Mouse (Mus musculus) heart, embryonic 13.5 days (tissue): ENCODE measurements around the gene Aoc1. TPM values are rescaled to one million over a fixed set of nuclear protein-coding genes. Genes with fewer than 3 reads are reported as not detected.

Experiments
- ATAC-seq: fragments of 200-750 bp; cut with Nextera tagmentation; 2 replicates; pipeline ENCODE4 v1.8.0; 2017; ENCODE audit warnings: moderate TSS enrichment; ENCODE audit not compliant: insufficient number of reproducible peaks, low FRiP score, low TSS enrichment; ENCODE audit errors: extremely low read depth
- H3K27ac ChIP-seq: fragments of 300-500 bp; sonication (generic); replicated peaks from 2 replicates; pipeline ENCODE4 v1.5.1; 2015; ENCODE audit warnings: moderate library complexity, mild to moderate bottlenecking, inconsistent platforms
- H3K27me3 ChIP-seq: fragments of 300-500 bp; sonication (generic); replicated peaks from 2 replicates; pipeline ENCODE4 v1.6.1; 2015; ENCODE audit warnings: mild to moderate bottlenecking, inconsistent platforms
- H3K36me3 ChIP-seq: fragments of 300-500 bp; sonication (generic); 2 replicates; pipeline ENCODE4 v1.6.1; 2015; ENCODE audit warnings: mild to moderate bottlenecking, inconsistent platforms
- H3K4me1 ChIP-seq: fragments of 300-500 bp; sonication (generic); 2 replicates; pipeline ENCODE4 v1.6.1; 2015; ENCODE audit warnings: inconsistent platforms
- H3K4me2 ChIP-seq: fragments of 300-500 bp; sonication (generic); 2 replicates; pipeline ENCODE4 v1.6.1; 2015; ENCODE audit warnings: inconsistent platforms, mild to moderate bottlenecking, moderate library complexity
- H3K4me3 ChIP-seq: fragments of 300-500 bp; sonication (generic); 2 replicates; pipeline ENCODE4 v1.5.1; 2015; ENCODE audit warnings: moderate library complexity, mild to moderate bottlenecking, inconsistent platforms
- H3K9ac ChIP-seq: fragments of 300-500 bp; sonication (generic); 2 replicates; pipeline ENCODE4 v1.6.1; 2015; ENCODE audit warnings: inconsistent platforms, mild to moderate bottlenecking, moderate library complexity
- H3K9me3 ChIP-seq: fragments of 300-500 bp; sonication (generic); 2 replicates; pipeline ENCODE4 v1.6.1; 2016; ENCODE audit warnings: inconsistent platforms
- WGBS: fragments of 180-500 bp; shearing (Covaris S2); methylation state at CpG from one replicate; pipeline ENCODE4 v1.1.7; 2015; ENCODE audit warnings: mixed read lengths; 5-methylcytosine and 5-hydroxymethylcytosine counted together
- polyA plus RNA-seq: library from polyadenylated mRNA; unstranded; fragments of >200 nt; fragmentation: Nextera tagmentation; extraction: Ambion mirVana; gene quantifications from 2 replicates; pipeline ENCODE4 v1.2.1, GENCODE M21; 2015

Gene Aoc1
- not detected in 2 replicates for polyA plus RNA-seq

DNA sequence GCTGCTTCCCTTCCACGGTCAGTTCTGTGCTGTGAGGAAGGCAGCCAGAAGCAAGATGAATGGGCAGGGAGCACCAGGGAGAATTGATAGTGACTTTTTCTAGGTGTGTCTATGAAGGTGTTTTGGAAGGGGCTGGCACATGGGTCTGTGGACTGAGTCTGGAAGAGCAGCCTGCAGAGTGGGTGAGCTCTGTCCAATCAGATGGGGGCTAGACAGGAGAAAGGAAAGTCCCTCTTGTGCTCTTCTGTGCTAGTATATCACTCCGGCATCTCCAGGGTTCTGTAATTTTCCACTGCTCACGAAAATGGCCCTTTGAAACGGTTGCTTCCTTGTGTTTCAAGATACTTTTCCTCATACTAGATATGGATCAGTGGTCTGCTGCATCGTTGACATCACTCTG, at the start of gene Aoc1:
Gene Aoc1, plus strand, starts transcription at position 301 of the 400 bp plus-strand sequence.
- ATAC-seq: no peak
- H3K27ac ChIP-seq: no peak within 1 kb of the TSS

DNA sequence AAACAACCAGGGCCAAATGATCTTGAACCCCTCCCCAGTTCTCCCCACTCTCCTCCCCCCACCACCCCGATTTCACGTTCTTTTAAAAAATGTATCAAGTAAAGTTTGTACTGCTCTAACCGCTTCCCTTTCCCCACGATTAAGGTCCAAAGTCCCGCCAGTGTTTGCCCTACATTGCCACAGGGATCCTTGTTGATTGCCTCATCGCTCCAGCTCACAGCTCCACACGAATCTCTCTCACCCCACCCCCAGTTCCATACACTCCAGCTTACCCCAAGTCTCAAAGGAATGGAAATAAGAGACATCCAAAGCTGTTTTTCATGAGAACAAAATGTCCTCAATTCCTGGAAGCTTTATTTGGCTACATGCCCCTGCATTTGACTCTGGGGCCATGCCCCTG, 47.7 kb upstream of the Aoc1 start:
- 60% methylated on average over 7 of the region's 7 CpGs for WGBS
- Histone ChIP-seq H3K4me2 (no peak overlapping the region), H3K27ac (no peak overlapping the region), H3K27me3 (no peaks in the 10 kb centered on the region), H3K4me3 (no peak overlapping the region), H3K4me1 (peaks cover 13% of the 10 kb centered on the region), H3K36me3 (no peaks in the 10 kb centered on the region), H3K9ac (no peak overlapping the region), H3K9me3 (no peaks in the 10 kb centered on the region)
- ATAC-seq: no peak

More for the DNA sequence above, at the start of gene Aoc1:
- Histone ChIP-seq H3K4me2 (no peak within 1 kb of the TSS), H3K9me3 (no peaks in the 10 kb centered on the region), H3K4me1 (no peaks in the 10 kb centered on the region), H3K36me3 (no peaks in the 10 kb centered on the region), H3K9ac (no peak within 1 kb of the TSS), H3K4me3 (no peak within 1 kb of the TSS), H3K27me3 (no peaks in the 10 kb centered on the region)
- 73% methylated on average over 5 of the region's 5 CpGs for whole genome bisulfite sequencing

DNA sequence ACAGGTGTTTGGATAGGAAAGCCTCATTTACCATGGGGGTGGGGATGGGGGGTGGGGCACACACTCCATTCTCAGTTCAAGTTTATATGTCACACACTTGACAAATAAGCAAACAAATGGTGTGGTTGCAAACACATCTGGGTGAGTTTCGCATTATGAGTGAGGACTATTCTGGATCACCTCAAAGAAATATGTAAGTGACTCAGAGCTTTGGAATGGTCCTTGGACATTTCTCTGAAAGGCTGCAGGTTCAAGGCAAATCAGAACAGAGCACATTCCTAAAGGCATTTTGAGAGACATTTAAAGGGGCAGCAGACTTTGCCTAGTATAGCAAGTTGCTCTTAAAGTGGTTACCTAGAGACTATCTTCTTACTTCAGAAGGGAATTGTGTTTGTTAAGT, 43.7 kb upstream of the Aoc1 start:
- no peak overlapping the region for H3K9ac ChIP-seq
- no peak for ATAC-seq
- no peak overlapping the region for H3K4me2 ChIP-seq
- H3K4me3 ChIP-seq: no peak overlapping the region
- H3K27ac ChIP-seq: no peak overlapping the region
- H3K36me3 ChIP-seq: peaks cover 24% of the 10 kb centered on the region
- H3K9me3 ChIP-seq: peaks cover 8% of the 10 kb centered on the region; the same call in 1 of the 2 replicates
- peaks cover 13% of the 10 kb centered on the region for H3K4me1 ChIP-seq
- 33% methylated on average over 1 of the region's 1 CpGs for WGBS
- H3K27me3 ChIP-seq: no peaks in the 10 kb centered on the region

DNA sequence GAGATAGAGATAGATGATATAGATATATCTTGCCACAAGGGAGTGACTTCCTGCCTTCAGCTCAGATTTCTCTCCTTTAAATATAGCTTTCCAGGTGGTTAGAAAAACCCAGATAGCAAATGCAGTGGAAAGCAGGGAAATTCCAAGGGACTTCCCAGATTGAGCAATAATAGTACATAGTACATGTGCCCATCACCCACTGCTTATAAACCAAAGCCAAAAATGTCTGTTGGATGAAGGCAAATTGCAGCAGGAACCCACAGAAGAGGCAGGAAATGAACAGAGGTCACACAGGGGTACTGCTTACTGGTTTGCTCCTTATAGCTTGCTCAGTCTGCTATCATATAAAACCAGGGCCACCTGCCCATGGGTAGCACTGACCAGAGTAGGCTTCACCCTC, 43.0 kb upstream of the Aoc1 start:
- Histone ChIP-seq H3K36me3 (peaks cover 30% of the 10 kb centered on the region), H3K9ac (no peak overlapping the region), H3K27ac (no peak overlapping the region), H3K4me2 (no peak overlapping the region), H3K9me3 (peaks cover 8% of the 10 kb centered on the region; the same call in 1 of the 2 replicates), H3K4me1 (peaks cover 13% of the 10 kb centered on the region), H3K4me3 (no peak overlapping the region), H3K27me3 (no peaks in the 10 kb centered on the region)
- no peak for ATAC-seq

DNA sequence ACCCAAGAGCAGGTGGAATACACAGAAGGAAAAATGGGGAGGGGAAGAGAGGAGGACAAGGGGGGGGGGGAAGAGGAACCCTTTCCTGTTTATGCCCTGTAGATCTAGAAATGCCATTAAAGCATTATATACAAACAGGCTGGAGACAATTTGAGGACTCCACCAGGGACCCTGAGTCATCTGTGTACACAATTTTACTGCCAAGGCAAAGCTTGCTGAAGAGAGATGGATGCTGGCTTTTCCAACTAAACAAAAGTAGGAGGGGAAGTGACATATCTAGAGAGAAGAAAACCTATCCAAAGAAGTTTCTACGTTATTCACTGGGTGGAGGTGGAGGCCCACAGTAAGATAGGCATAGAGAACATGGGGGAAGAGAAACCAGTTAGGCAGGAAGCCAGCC, 42.5 kb upstream of the Aoc1 start:
- Histone ChIP-seq H3K27ac (no peak overlapping the region), H3K9ac (no peak overlapping the region), H3K9me3 (peaks cover 8% of the 10 kb centered on the region; the same call in 1 of the 2 replicates), H3K36me3 (peaks cover 36% of the 10 kb centered on the region), H3K4me3 (no peak overlapping the region), H3K4me1 (peaks cover 13% of the 10 kb centered on the region), H3K4me2 (no peak overlapping the region), H3K27me3 (no peaks in the 10 kb centered on the region)
- WGBS: 49% methylated on average over 1 of the region's 1 CpGs
- no peak for ATAC-seq

DNA sequence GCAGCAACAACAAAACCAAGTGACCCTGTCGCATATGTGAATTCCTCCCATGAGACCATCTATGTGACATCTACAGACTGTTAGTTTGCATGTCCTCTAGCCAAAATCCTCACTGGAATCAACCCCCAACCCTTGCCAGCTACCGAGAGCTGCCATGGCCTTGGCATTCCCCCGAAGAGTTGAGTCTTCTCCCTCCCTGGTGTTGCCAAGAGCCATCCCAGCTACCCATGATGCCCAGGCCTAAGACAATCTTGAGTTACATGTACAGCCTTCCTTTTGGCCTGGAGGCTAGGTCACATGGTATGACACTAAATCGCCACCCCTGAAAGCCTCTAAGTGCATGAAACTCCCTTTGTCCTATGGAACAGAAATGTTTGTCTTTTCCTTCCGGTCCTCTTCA, 41.6 kb upstream of the Aoc1 start:
- Histone ChIP-seq H3K9ac (no peak overlapping the region), H3K4me2 (no peak overlapping the region), H3K4me1 (peaks cover 13% of the 10 kb centered on the region), H3K4me3 (no peak overlapping the region), H3K9me3 (peaks cover 8% of the 10 kb centered on the region; the same call in 1 of the 2 replicates), H3K36me3 (peaks cover 45% of the 10 kb centered on the region), H3K27me3 (no peaks in the 10 kb centered on the region), H3K27ac (no peak overlapping the region)
- WGBS: 79% methylated on average over 5 of the region's 5 CpGs
- ATAC-seq: no peak

- H3K9ac ChIP-seq: no peak overlapping the region
- H3K36me3 ChIP-seq: peaks cover 58% of the 10 kb centered on the region
- no peaks in the 10 kb centered on the region for H3K27me3 ChIP-seq
- no peak overlapping the region for H3K4me3 ChIP-seq
- no peak overlapping the region for H3K27ac ChIP-seq
- WGBS: 81% methylated on average over 1 of the region's 1 CpGs
- no peak for ATAC-seq
- H3K4me1 ChIP-seq: peaks cover 13% of the 10 kb centered on the region
- peaks cover 8% of the 10 kb centered on the region; the same call in 1 of the 2 replicates for H3K9me3 ChIP-seq
- no peak overlapping the region for H3K4me2 ChIP-seq
These were observed 40.3 kb upstream of the Aoc1 start for GRCm38 (mm10) chr6:48832426-48832825.

DNA sequence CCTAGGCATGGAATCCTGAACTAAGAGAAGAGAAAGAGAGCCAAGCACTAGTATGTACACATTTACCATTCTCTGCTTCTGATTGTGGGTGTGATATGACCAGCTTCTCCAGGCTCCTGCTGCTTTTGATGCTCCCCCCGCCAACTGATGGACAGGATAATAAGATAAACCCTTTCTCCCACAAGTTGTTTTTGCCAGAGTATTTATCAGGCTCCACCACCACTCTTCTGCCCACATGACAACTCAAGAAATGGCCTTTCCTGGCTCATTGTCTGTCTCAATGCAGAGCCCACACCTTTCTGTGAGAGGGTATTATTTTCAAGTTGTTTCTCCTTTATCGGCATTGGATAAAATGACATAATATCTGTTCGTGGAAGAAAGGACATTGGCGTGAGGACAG, 39.2 kb upstream of the Aoc1 start:
- Histone ChIP-seq H3K4me2 (no peak overlapping the region), H3K9ac (no peak overlapping the region), H3K4me3 (no peak overlapping the region), H3K9me3 (peaks cover 8% of the 10 kb centered on the region; the same call in 1 of the 2 replicates), H3K27ac (no peak overlapping the region), H3K4me1 (peaks cover 20% of the 10 kb centered on the region), H3K36me3 (peaks cover 69% of the 10 kb centered on the region), H3K27me3 (no peaks in the 10 kb centered on the region)
- 81% methylated on average over 4 of the region's 4 CpGs for WGBS
- ATAC-seq: no peak

GRCm38 (mm10) chr6:48835241-48835640, 37.5 kb upstream of the Aoc1 start:
- no peak for ATAC-seq
- no peak overlapping the region for H3K27ac ChIP-seq
- no peak overlapping the region for H3K4me3 ChIP-seq
- no peaks in the 10 kb centered on the region for H3K27me3 ChIP-seq
- peaks cover 25% of the 10 kb centered on the region for H3K4me1 ChIP-seq
- H3K9me3 ChIP-seq: peaks cover 8% of the 10 kb centered on the region; the same call in 1 of the 2 replicates
- H3K4me2 ChIP-seq: no peak overlapping the region
- H3K9ac ChIP-seq: no peak overlapping the region
- peaks cover 70% of the 10 kb centered on the region for H3K36me3 ChIP-seq
- 73% methylated on average over 5 of the region's 5 CpGs for WGBS

DNA sequence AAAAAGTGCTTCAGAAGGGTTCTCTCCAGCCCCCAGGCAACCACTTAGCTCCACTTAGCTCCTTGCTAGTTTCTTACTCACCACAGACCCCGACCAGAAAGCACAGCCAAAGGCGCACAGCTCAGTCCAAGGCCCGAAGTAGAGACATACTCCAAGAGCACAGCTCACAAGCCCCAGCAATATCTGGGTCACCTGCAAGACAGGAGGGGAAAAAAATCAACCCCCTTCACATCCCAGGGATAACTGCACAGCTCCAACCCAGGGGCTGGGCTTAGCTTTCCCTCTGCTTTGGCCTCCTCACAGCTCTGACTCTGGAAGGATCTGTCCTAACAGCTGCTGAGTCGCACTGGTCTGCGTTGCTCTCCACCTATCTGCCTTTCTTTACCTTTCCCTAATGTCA, 36.5 kb upstream of the Aoc1 start:
- Histone ChIP-seq H3K4me2 (no peak overlapping the region), H3K27me3 (no peaks in the 10 kb centered on the region), H3K4me3 (no peak overlapping the region), H3K36me3 (peaks cover 70% of the 10 kb centered on the region), H3K27ac (no peak overlapping the region), H3K9ac (no peak overlapping the region), H3K9me3 (peaks cover 8% of the 10 kb centered on the region; the same call in 1 of the 2 replicates), H3K4me1 (peaks cover 30% of the 10 kb centered on the region)
- WGBS: 69% methylated on average over 5 of the region's 5 CpGs
- ATAC-seq: no peak

DNA sequence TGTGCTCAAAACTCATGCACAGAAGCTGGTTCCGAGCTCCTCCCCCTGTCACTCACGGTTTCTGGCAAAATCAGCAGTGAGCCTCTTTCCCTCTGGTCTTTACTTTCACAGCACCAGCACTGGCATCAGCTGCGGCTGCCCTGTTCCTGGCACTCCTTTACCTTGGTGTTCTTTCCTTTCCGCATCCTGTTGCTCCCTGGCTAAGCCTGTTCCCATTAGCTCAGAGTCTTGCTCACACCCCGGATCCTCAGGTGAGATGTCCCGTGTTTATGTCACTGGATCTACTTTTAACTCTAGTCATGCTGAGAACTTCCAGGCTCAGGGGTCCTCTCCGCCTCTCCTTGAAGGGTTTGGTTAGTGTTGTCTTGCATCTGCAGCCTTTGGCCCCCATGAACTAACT, 35.2 kb upstream of the Aoc1 start:
- Histone ChIP-seq H3K4me3 (no peak overlapping the region), H3K4me2 (no peak overlapping the region), H3K36me3 (peaks cover 65% of the 10 kb centered on the region), H3K9me3 (no peaks in the 10 kb centered on the region), H3K27ac (no peak overlapping the region), H3K4me1 (peaks cover 41% of the 10 kb centered on the region), H3K9ac (no peak overlapping the region), H3K27me3 (no peaks in the 10 kb centered on the region)
- ATAC-seq: no peak
- 74% methylated on average over 7 of the region's 7 CpGs for WGBS

DNA sequence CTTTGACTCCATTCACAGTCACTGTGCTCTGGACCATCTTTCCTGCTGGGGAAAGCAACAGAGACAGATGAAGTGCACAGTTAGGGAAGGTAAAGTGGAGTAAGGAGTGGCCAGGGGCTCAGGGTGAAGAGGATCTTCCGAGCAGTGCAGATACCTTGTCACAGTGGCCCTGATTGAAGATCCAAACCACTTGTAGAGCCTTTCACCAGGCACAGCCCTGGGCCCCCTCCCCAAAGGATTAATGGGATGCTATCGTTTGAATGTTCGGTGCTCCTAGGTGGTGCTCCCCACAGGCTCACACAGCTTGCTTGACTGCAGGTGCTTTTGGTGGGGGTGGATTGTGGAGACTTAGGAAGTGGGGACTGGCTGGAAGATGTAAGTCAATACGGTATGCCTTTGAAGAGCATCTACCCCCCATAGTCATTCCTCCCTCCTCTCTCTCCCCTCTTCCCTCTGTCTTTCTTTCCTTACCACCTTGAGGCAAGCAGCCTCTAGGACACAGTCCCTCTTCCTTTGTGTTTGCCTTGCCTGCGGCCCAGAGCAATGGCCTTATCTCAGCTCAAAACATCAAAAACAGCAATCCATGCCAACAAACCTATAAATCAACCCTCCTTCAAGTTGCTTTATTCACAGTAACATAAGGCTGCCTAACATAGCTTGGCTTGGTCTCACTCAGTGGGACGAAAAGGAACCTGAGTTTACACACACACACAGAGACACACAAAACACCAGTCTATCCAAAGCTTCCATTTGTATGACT, 34.2 kb upstream of the Aoc1 start:
- 64% methylated on average over 6 of the region's 6 CpGs for WGBS
- Histone ChIP-seq H3K36me3 (peaks cover 65% of the 10 kb centered on the region), H3K4me2 (peak overlapping the region; percentile 80), H3K27ac (no peak overlapping the region), H3K9me3 (no peaks in the 10 kb centered on the region), H3K4me3 (peak overlapping the region; percentile 64; the same call in 1 of the 2 replicates), H3K4me1 (peaks cover 45% of the 10 kb centered on the region), H3K9ac (0 out of 2 replicates have a peak overlapping the region, but pooled peaks have one; percentile 19), H3K27me3 (no peaks in the 10 kb centered on the region)
- no peak for ATAC-seq
